Mouse (Mus musculus): Measurements from ENCODE around the gene Ctf1. TPM values are rescaled to one million over a fixed set of nuclear protein-coding genes. Genes with fewer than 3 reads are reported as not detected.

The Ctf1 gene
- polyA plus RNA-seq, 1 experiment from 2014 or later = 10.3 TPM

DNA sequence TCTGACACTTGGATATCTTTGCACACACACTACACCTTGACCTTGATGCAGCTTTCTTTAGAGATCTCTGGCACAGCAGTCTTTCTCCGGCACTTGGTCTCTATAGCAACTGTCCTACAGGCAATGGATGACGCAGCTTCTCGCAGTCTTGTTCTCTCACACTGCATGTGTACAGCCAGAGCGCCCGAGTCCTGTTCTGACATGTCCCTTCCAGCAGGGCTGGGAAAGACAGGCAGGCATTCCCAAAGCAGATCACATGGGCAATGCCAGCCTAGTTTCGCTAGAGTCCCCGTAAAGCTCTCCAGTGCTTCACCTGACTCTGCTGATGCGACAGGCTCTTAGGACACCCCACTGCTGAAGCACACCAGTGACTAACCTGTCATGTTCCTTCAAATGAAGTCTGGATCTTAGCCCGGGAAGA is 37.1 kb upstream of the Ctf1 start:
- Histone ChIP-seq H3K4me1 (ENCODE audit: control insufficient read depth, insufficient read depth, low read length) (0 out of 2 replicates have a peak, but pooled peaks cover 2% of the 10 kb centered on the region), H3K4me3 (replicated peaks; ENCODE audit: low read length) (no peak overlapping the region), H3K4me2 (ENCODE audit: low read depth, low read length) (no peak overlapping the region), H3K9me3 (replicated peaks; ENCODE audit: control insufficient read depth, low read length) (no peaks in the 10 kb centered on the region), H3K27me3 (ENCODE audit: control insufficient read depth, insufficient read depth, low read length) (no peaks in the 10 kb centered on the region), H3K36me3 (ENCODE audit: control insufficient read depth, insufficient read depth, low read length) (no peaks in the 10 kb centered on the region), H3K9ac (ENCODE audit: low read length) (no peak overlapping the region), H3K27ac (ENCODE audit: low read length) (peak overlapping the region; percentile 15; the same call in 1 of the 2 replicates)
- peak; percentile 68; the same call in 1 of the 2 replicates for ATAC-seq (ENCODE audit: insufficient read depth, low FRiP score)
- 72% methylated on average over 9 of the region's 9 CpGs for WGBS

DNA sequence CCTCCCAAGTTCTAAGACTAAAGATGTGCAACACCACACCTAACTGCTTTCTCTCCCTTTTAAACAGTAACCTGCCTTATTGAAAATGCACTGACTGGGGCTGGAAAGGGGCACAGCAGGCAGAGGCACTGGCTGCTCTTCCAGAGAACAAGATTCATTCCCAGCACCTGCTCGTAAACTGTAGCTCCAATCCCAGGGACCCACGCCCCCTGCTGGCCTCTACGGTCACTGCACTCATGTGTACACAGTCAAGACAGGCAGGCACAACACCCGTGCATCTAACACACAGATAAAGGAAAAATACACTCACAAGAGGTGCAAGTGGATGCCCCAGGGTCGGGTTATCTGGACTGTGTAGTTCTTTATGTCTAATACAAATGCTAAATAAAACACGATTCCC is 35.5 kb upstream of the Ctf1 start:
- no peak for ATAC-seq (ENCODE audit: insufficient read depth, low FRiP score)
- H3K36me3 ChIP-seq (ENCODE audit: control insufficient read depth, insufficient read depth, low read length) = no peaks in the 10 kb centered on the region
- no peak overlapping the region for H3K27ac ChIP-seq (ENCODE audit: low read length)
- H3K4me2 ChIP-seq (ENCODE audit: low read depth, low read length) = no peak overlapping the region
- WGBS = 65% methylated on average over 6 of the region's 6 CpGs
- H3K4me1 ChIP-seq (ENCODE audit: control insufficient read depth, insufficient read depth, low read length) = 0 out of 2 replicates have a peak, but pooled peaks cover 2% of the 10 kb centered on the region
- no peaks in the 10 kb centered on the region for H3K9me3 ChIP-seq (replicated peaks; ENCODE audit: control insufficient read depth, low read length)
- no peak overlapping the region for H3K4me3 ChIP-seq (replicated peaks; ENCODE audit: low read length)
- H3K27me3 ChIP-seq (ENCODE audit: control insufficient read depth, insufficient read depth, low read length) = no peaks in the 10 kb centered on the region
- H3K9ac ChIP-seq (ENCODE audit: low read length) = no peak overlapping the region

DNA sequence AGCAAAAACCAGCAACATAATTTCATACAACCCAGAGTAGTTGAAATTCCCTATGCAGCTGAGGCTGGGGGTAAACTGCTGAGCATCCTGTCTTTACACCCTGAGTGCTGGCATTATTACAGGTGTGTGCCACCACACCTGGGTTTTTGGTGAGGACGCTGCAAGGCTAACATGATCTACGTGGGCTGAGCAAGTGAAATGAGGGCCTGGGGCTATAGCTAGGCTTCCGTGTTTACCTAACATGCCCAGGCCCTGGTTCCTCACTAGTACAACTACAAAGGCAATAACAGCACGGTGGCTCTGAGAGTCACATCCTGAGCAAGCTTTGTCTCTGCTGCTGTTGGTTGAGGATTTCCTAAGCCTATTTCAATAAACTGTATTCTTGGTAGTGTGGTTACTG is 34.9 kb upstream of the Ctf1 start:
- no peak overlapping the region for H3K9ac ChIP-seq (ENCODE audit: low read length)
- 0 out of 2 replicates have a peak, but pooled peaks cover 2% of the 10 kb centered on the region for H3K4me1 ChIP-seq (ENCODE audit: control insufficient read depth, insufficient read depth, low read length)
- H3K36me3 ChIP-seq (ENCODE audit: control insufficient read depth, insufficient read depth, low read length) = no peaks in the 10 kb centered on the region
- no peaks in the 10 kb centered on the region for H3K27me3 ChIP-seq (ENCODE audit: control insufficient read depth, insufficient read depth, low read length)
- no peak overlapping the region for H3K4me2 ChIP-seq (ENCODE audit: low read depth, low read length)
- H3K9me3 ChIP-seq (replicated peaks; ENCODE audit: control insufficient read depth, low read length) = no peaks in the 10 kb centered on the region
- no peak overlapping the region for H3K27ac ChIP-seq (ENCODE audit: low read length)
- H3K4me3 ChIP-seq (replicated peaks; ENCODE audit: low read length) = no peak overlapping the region
- ATAC-seq (ENCODE audit: insufficient read depth, low FRiP score) = no peak
- WGBS = 85% methylated on average over 4 of the region's 4 CpGs

DNA sequence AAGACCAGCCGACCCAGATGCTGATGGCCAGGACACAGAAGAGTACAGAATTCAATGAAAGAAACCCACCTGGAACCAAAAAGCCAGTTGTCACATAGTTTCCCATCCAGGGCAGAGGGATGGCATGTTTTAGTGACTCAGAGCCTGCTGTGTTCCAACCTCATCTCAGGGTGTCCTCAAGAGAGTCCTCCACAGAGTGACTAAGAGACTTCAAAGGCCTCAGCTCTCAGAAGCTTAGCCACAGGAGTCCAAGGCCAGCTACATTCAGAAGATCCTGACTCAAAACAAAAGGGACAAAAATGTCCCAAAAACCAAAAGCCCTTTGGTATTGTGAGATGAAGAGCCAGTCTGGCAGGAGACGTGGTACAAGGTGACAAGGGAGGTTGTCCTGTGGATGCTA is 33.7 kb upstream of the Ctf1 start:
- Histone ChIP-seq H3K36me3 (ENCODE audit: control insufficient read depth, insufficient read depth, low read length) (no peaks in the 10 kb centered on the region), H3K27ac (ENCODE audit: low read length) (no peak overlapping the region), H3K9me3 (replicated peaks; ENCODE audit: control insufficient read depth, low read length) (no peaks in the 10 kb centered on the region), H3K4me1 (ENCODE audit: control insufficient read depth, insufficient read depth, low read length) (0 out of 2 replicates have a peak, but pooled peaks cover 2% of the 10 kb centered on the region), H3K4me2 (ENCODE audit: low read depth, low read length) (no peak overlapping the region), H3K27me3 (ENCODE audit: control insufficient read depth, insufficient read depth, low read length) (no peaks in the 10 kb centered on the region), H3K4me3 (replicated peaks; ENCODE audit: low read length) (no peak overlapping the region), H3K9ac (ENCODE audit: low read length) (peak overlapping the region; percentile 26; the same call in 1 of the 2 replicates)
- ATAC-seq (ENCODE audit: insufficient read depth, low FRiP score) = no peak
- 75% methylated on average over 2 of the region's 2 CpGs for WGBS

DNA sequence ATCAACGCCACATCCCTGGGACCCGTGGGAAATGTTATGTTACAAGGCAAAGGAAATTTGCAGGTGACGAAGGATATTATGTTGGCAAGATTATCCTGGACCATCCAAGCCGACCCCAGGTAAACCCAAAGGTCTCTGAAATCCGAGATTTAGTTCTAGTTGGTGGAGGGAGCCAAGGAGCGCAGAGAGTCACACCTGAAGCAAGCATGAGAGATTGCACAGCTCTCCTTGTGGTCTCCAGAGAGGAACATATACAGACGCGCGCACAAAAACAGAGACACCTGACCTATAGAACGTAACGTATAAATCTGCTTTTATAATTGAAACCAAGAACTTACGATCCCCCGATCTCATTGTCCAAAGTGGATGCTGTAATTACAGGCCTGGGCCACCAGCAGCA is 32.0 kb upstream of the Ctf1 start:
- Histone ChIP-seq H3K4me1 (ENCODE audit: control insufficient read depth, insufficient read depth, low read length) (peaks cover 2% of the 10 kb centered on the region; the same call in 1 of the 2 replicates), H3K27me3 (ENCODE audit: control insufficient read depth, insufficient read depth, low read length) (no peaks in the 10 kb centered on the region), H3K27ac (ENCODE audit: low read length) (no peak overlapping the region), H3K36me3 (ENCODE audit: control insufficient read depth, insufficient read depth, low read length) (no peaks in the 10 kb centered on the region), H3K9ac (ENCODE audit: low read length) (no peak overlapping the region), H3K4me2 (ENCODE audit: low read depth, low read length) (no peak overlapping the region), H3K4me3 (replicated peaks; ENCODE audit: low read length) (no peak overlapping the region), H3K9me3 (replicated peaks; ENCODE audit: control insufficient read depth, low read length) (no peaks in the 10 kb centered on the region)
- 86% methylated on average over 13 of the region's 13 CpGs for WGBS
- no peak for ATAC-seq (ENCODE audit: insufficient read depth, low FRiP score)

DNA sequence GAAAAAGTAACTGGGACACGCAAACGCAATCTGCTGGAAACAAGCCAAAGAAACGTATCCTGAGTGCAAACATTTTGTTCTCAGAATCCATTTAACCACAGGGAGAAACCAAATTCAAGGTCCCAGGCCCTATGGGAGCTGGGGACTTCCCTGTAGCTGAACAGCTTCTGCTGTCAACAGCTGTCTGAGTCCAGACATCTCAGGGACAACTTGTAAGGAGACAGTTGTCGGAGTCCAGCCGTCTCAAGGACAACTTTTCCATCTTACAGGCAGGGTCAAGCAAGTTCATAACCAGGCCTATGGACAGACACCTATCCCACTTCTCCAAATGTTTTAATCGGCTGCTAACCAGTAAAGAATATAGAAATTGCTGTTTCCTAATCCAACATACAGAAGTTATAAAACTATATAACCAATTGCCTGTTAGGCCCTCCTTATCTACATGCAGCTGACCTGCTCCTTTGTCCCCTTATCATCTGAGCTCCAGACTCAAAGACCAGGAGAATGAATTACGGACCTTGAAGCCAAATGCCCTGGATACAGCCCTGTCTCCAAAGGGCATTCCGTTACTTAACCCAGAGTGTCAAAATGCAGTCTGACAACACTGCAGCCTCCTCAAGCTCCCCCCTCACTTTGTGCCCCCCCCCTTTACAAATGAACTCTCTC is 30.5 kb upstream of the Ctf1 start:
- Histone ChIP-seq H3K27me3 (ENCODE audit: control insufficient read depth, insufficient read depth, low read length) (no peaks in the 10 kb centered on the region), H3K4me3 (replicated peaks; ENCODE audit: low read length) (no peak overlapping the region), H3K9ac (ENCODE audit: low read length) (no peak overlapping the region), H3K9me3 (replicated peaks; ENCODE audit: control insufficient read depth, low read length) (no peaks in the 10 kb centered on the region), H3K4me2 (ENCODE audit: low read depth, low read length) (no peak overlapping the region), H3K27ac (ENCODE audit: low read length) (no peak overlapping the region), H3K36me3 (ENCODE audit: control insufficient read depth, insufficient read depth, low read length) (no peaks in the 10 kb centered on the region), H3K4me1 (ENCODE audit: control insufficient read depth, insufficient read depth, low read length) (peaks cover 9% of the 10 kb centered on the region; the same call in 1 of the 2 replicates)
- ATAC-seq (ENCODE audit: insufficient read depth, low FRiP score) = no peak
- WGBS = 70% methylated on average over 8 of the region's 8 CpGs

DNA sequence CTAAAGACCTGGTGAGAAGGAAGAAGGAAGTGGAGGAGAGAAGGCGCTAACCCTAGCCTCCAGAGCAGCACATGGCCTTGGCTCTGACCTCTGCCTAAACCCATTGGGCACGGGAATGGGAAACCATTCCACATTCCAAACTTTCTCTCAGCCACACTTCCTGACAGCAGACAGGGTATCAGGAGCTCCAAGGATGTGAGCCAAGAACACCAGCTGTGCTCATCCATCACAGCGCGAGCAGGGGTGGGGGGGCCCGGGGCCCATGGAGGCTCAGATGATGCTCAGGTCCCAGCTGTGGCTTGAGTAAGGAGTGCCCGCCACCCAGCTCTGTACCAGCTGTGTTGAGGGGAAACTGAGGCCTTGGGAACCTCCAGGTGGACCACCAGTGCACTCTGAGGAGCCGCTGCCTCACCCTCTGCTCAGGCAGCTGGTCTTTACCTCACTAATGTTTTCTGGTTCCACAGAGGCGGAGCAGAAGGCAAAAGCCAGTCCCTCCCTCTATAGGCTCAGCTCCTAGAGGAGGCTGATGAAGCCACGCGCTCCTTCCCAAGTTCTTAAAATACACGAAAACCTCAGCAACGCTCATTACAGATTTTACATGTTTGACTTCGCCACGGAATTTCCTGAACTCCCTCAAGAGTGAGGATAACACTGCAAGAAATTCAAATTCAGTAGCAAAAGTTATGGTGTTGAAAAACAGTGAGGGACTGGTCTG is 27.1 kb upstream of the Ctf1 start:
- no peaks in the 10 kb centered on the region for H3K27me3 ChIP-seq (ENCODE audit: control insufficient read depth, insufficient read depth, low read length)
- ATAC-seq (ENCODE audit: insufficient read depth, low FRiP score) = peak; percentile 54
- 36% methylated on average over 14 of the region's 14 CpGs for WGBS
- H3K9ac ChIP-seq (ENCODE audit: low read length) = peak overlapping the region; percentile 31; the same call in 1 of the 2 replicates
- H3K9me3 ChIP-seq (replicated peaks; ENCODE audit: control insufficient read depth, low read length) = no peaks in the 10 kb centered on the region
- peaks cover 9% of the 10 kb centered on the region; the same call in 1 of the 2 replicates for H3K4me1 ChIP-seq (ENCODE audit: control insufficient read depth, insufficient read depth, low read length)
- H3K4me3 ChIP-seq (replicated peaks; ENCODE audit: low read length) = no peak overlapping the region
- no peak overlapping the region for H3K4me2 ChIP-seq (ENCODE audit: low read depth, low read length)
- H3K27ac ChIP-seq (ENCODE audit: low read length) = peak overlapping the region; percentile 32; the same call in 1 of the 2 replicates
- no peaks in the 10 kb centered on the region for H3K36me3 ChIP-seq (ENCODE audit: control insufficient read depth, insufficient read depth, low read length)

DNA sequence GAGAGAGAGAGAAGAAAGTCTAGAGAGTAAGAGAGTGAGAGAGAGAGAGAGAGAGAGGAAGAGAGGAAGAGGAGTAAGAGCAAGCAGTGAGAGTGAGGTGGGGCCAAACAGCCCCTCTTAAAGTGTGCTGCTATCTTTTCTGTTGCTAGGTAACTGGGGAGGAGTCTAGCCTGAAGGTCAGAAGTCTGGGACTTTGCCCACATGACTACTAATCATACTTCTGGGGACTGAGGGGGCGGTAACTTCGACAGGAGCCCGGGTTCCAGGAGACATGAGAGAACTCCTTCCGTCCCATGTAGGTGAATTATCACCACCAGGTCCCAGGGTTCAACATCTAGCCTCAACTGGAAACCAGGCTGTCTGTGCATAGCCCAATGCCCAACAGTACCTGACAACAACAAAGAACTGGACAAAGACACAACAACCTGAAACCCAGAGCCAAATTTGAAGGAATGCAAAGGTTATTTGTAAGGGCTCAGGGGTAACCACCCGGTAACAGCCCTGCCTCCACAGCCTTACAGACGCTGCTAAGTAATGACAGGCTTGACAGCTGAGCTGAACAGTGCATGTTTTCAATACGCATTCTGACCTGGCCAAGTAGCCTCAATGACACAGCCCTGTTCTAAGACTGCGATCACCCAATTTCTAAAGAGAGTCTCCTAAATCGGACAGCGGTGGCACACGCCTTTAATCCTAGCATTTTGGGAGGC is 25.6 kb upstream of the Ctf1 start:
- Histone ChIP-seq H3K27ac (ENCODE audit: low read length) (no peak overlapping the region), H3K4me3 (replicated peaks; ENCODE audit: low read length) (no peak overlapping the region), H3K4me2 (ENCODE audit: low read depth, low read length) (no peak overlapping the region), H3K27me3 (ENCODE audit: control insufficient read depth, insufficient read depth, low read length) (no peaks in the 10 kb centered on the region), H3K9ac (ENCODE audit: low read length) (no peak overlapping the region), H3K36me3 (ENCODE audit: control insufficient read depth, insufficient read depth, low read length) (no peaks in the 10 kb centered on the region), H3K4me1 (ENCODE audit: control insufficient read depth, insufficient read depth, low read length) (peaks cover 19% of the 10 kb centered on the region), H3K9me3 (replicated peaks; ENCODE audit: control insufficient read depth, low read length) (no peaks in the 10 kb centered on the region)
- ATAC-seq (ENCODE audit: insufficient read depth, low FRiP score) = no peak
- 64% methylated on average over 11 of the region's 11 CpGs for WGBS

DNA sequence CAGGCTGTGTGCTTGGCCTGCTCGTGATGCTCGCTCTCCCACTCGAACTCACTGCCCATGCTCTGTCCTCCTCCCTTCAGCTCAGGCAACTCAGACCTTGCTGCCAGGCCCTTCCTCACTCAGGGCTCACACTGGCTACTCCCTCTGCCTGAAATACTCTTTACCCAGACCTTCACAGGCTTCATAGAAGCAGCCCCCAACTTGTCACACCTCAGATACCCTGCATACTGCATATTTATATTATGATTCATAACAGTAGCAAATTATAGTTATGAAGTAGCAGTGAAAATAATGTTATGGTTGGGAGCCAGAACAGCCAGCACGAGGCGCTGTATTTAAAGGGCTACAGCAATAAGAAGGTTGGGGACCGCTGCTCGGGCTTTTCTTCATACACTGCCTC is 23.6 kb upstream of the Ctf1 start:
- 82% methylated on average over 7 of the region's 7 CpGs for WGBS

More for the DNA sequence above, 23.6 kb upstream of the Ctf1 start:
- Histone ChIP-seq H3K27ac (ENCODE audit: low read length) (no peak overlapping the region), H3K36me3 (ENCODE audit: control insufficient read depth, insufficient read depth, low read length) (no peaks in the 10 kb centered on the region), H3K4me2 (ENCODE audit: low read depth, low read length) (no peak overlapping the region), H3K4me3 (replicated peaks; ENCODE audit: low read length) (no peak overlapping the region), H3K27me3 (ENCODE audit: control insufficient read depth, insufficient read depth, low read length) (no peaks in the 10 kb centered on the region), H3K4me1 (ENCODE audit: control insufficient read depth, insufficient read depth, low read length) (peaks cover 19% of the 10 kb centered on the region), H3K9ac (ENCODE audit: low read length) (no peak overlapping the region), H3K9me3 (replicated peaks; ENCODE audit: control insufficient read depth, low read length) (no peaks in the 10 kb centered on the region)
- no peak for ATAC-seq (ENCODE audit: insufficient read depth, low FRiP score)
